Mouse (Mus musculus): ENCODE measurements around the gene Olfr50. TPM values are rescaled to one million over a fixed set of nuclear protein-coding genes. Genes with fewer than 3 reads are reported as not detected.

Gene Olfr50
- polyA plus RNA-seq (2017; shearing (Covaris generic)), result not detected

GRCm38 (mm10) chr2:36790238-36790637 lies at the start of gene Olfr50:
Olfr50 (plus strand) TSS chr2:36790538.

GRCm38 (mm10) chr2:36783976-36784375 lies 6.4 kb upstream of the Olfr50 start, which contains the start of gene Olfr348:
Olfr348 (plus strand) TSS chr2:36784276.

GRCm38 (mm10) chr2:36816932-36817331 lies 26.6 kb downstream of the Olfr50 start, which contains the start of gene Olfr3:
Olfr3 (minus strand) TSS chr2:36817032.

GRCm38 (mm10) chr2:36846010-36846409 lies 55.7 kb downstream of the Olfr50 start, which contains the start of gene Olfr350:
Olfr350 (plus strand) TSS chr2:36846310.

Other genes starting within 250 kb of the Olfr50 start
- gene Olfr344, start 223.9 kb upstream of the Olfr50 start, polyA plus RNA-seq (2017; shearing (Covaris generic)), result not detected
- gene Olfr345, start 150.5 kb upstream of the Olfr50 start, polyA plus RNA-seq (2017; shearing (Covaris generic)), result not detected
- gene Olfr346, start 104.8 kb upstream of the Olfr50 start, polyA plus RNA-seq (2017; shearing (Covaris generic)), result not detected
- gene Olfr347, start 58.6 kb upstream of the Olfr50 start, polyA plus RNA-seq (2017; shearing (Covaris generic)), result not detected
- gene Olfr348, start 6.3 kb upstream of the Olfr50 start, polyA plus RNA-seq (2017; shearing (Covaris generic)), result not detected
- gene Olfr3, start 26.5 kb downstream of the Olfr50 start, polyA plus RNA-seq (2017; shearing (Covaris generic)), result not detected
- gene Olfr350, start 55.8 kb downstream of the Olfr50 start, polyA plus RNA-seq (2017; shearing (Covaris generic)), result not detected
- not detected for gene Olfr351, start 72.1 kb downstream of the Olfr50 start, polyA plus RNA-seq (2017; shearing (Covaris generic))
- not detected for gene Olfr352, start 77.9 kb downstream of the Olfr50 start, polyA plus RNA-seq (2017; shearing (Covaris generic))
- not detected for gene Olfr353, start 102.4 kb downstream of the Olfr50 start, polyA plus RNA-seq (2017; shearing (Covaris generic))
- gene Olfr354, start 115.1 kb downstream of the Olfr50 start, polyA plus RNA-seq (2017; shearing (Covaris generic)), result not detected
- gene Olfr355, start 138.4 kb downstream of the Olfr50 start, polyA plus RNA-seq (2017; shearing (Covaris generic)), result not detected
- gene Olfr356, start 146.6 kb downstream of the Olfr50 start, polyA plus RNA-seq (2017; shearing (Covaris generic)), result not detected
- not detected for gene Olfr357, start 203.3 kb downstream of the Olfr50 start, polyA plus RNA-seq (2017; shearing (Covaris generic))
- not detected for gene Olfr358, start 218.8 kb downstream of the Olfr50 start, polyA plus RNA-seq (2017; shearing (Covaris generic))